Mouse (Mus musculus) cerebral cortex, adult 2 months (tissue): ENCODE measurements around the gene Polr3h.

ENCODE experiments used
- WGBS: fragments of 180-500 bp; shearing (Covaris S2); methylation state at CpG from one replicate; pipeline ENCODE4 v1.1.7; 2018; 5-methylcytosine and 5-hydroxymethylcytosine counted together

The Polr3h gene

DNA sequence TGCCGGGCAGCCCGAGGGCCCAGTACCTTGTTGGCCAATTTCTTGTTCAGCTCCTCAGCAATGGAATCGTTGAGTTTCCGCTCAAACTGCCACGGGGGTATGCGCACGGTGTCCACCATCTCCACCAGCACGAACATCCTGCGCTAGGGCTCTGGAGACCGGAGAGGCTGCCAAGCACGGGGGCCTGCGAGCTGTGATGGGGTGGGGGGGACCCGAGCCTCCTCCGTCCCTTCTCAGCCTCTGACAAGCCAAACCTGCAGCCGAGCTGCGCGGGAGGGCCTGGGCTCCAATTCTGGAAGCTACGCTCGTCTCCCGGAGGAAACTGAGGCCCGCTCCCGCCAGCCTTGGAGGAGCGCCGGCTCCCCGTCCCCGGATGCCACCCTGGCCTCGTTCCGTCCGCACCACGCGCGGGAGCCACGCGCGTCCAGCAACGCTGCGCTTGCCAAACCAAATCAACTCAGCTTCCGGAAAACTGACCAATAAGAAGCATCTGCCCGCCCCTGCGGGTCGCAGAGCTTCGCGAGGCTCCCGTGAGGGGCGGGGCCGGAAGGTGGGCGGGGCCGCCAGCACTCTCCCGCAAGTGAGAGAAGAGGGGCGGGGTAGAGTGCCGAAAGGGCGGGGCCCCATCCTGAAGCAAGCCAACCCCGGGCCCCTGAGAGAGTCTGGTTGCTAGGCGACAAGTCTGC, at the start of gene Polr3h:
Gene Polr3h (minus strand): TSS at position 481 of the 686 bp plus-strand sequence.
- under 1% methylated on average over 54 of the region's 54 CpGs for WGBS

GRCm38 (mm10) chr15:81975156-81975555, 49.1 kb upstream of the Polr3h start:
- 88% methylated on average over 8 of the region's 8 CpGs for WGBS

DNA sequence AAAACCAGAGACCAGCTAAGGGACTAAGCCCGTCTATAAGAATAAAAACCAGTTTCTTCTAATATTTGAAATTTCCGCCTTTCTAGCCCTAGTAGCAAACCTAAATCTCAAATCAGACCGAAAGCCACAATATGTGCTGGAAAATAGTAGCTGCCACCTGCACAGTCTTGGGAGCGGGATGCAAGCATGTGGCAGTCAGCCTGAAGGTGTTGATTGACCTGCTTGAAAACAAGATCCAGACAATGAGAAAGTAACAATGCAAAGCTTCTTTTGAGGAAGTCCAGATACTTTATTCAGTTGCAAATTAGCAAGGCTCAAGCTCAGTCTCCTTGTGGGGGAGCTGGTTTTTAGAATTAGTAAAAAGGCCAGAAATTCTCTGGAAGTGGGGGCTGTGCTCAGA, 44.5 kb upstream of the Polr3h start:
- 85% methylated on average over 4 of the region's 4 CpGs for WGBS

DNA sequence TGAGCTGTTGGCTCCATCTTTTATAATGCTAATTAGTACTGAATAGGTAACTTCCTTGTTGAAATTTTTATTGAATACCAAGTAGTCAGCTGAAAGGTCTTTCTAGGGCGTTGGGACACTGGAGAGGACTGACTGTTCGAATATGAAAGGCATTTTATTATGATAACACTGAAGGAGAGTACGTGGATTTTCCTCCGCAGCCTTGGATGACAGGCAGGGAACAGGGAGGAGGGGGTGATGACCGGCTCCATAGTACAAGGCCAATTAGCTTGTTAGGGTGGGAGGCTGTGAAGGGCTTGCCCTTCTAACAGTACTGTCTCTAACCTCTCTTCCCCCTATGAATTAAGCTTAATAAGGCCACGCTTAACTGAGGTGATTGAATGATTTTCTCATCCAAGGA, 43.6 kb upstream of the Polr3h start:
- 62% methylated on average over 6 of the region's 6 CpGs for WGBS

DNA sequence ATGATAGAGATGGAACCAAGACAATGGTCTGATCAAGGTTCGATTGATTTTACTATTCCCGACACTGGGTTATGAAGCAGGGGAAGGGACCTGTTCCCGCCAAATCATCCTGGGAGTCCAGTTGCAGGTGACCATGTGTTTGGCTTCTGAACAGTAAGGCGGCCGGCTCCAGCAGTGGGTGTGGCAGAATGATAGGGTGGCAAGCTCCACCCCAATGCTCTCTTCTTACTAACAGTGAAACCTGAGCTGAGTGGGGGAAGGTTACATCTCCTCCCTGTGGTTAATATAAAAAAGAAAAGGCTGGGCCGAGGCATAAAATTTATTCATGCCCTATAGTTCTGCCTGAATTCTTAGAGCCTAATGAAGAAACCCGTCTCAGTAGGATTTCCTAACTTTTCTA, 43.1 kb upstream of the Polr3h start:
- 77% methylated on average over 7 of the region's 7 CpGs for WGBS

- 14% methylated on average over 2 of the region's 2 CpGs for WGBS
These were observed 42.4 kb upstream of the Polr3h start for GRCm38 (mm10) chr15:81968447-81968846.

- 86% methylated on average over 5 of the region's 5 CpGs for WGBS
These were observed 41.8 kb upstream of the Polr3h start for GRCm38 (mm10) chr15:81967821-81968220.

GRCm38 (mm10) chr15:81966062-81966829, 40.2 kb upstream of the Polr3h start:
- WGBS, result 78% methylated on average over 14 of the region's 14 CpGs

GRCm38 (mm10) chr15:81964980-81965545, 39.0 kb upstream of the Polr3h start:
- 65% methylated on average over 4 of the region's 4 CpGs for WGBS

GRCm38 (mm10) chr15:81964262-81964661, 38.2 kb upstream of the Polr3h start:
- WGBS, result 71% methylated on average over 1 of the region's 1 CpGs

- 5% methylated on average over 8 of the region's 8 CpGs for WGBS
These were observed 35.0 kb upstream of the Polr3h start for GRCm38 (mm10) chr15:81961078-81961451.

DNA sequence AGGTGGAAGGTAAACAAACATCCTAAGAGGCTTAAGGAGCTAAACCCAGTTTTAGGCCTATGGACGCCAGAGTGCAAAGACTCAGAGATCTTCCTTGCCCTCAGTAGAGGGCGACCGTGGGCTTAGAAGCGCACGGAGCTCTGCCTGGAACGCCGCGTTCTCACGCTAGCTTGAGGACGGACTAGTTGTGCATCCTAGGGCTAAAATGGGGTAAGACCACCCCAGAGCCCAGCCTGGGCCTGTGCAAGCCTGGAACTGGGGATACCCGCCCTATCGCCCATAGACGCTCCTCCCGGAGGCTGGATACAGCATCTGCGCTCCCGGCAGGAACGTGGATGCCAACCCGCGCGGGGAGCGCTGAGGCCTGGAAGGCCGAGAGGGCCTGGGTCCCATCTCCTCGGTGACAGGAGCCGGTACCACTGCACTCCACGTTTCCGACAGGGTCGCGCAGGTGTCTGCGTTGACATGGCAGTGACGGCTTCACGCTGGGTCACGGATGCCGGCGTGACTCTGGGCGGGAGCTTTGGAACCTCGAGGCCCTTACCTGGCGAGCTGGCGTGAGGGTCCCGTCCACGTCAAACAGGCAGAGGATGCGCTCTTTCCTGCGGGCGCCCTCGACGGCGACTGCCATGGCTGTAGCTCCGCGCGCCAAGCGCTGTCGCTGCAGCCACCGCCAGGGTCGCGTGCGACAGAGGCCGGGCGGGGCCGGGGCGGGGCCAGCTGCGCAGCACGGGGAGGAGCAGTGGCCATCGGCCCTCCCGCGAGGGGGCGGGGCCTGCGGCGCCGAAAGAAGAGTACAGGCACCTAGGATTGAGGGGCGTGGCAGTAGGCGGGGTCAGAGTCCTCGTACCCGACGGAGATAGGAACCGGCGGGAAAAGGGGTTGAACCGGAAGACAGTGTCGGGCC, 34.4 kb upstream of the Polr3h start, which contains the start of gene Pmm1:
Gene Pmm1 (minus strand): TSS at position 760 of the 907 bp plus-strand sequence.
- WGBS, result under 1% methylated on average over 77 of the region's 77 CpGs

DNA sequence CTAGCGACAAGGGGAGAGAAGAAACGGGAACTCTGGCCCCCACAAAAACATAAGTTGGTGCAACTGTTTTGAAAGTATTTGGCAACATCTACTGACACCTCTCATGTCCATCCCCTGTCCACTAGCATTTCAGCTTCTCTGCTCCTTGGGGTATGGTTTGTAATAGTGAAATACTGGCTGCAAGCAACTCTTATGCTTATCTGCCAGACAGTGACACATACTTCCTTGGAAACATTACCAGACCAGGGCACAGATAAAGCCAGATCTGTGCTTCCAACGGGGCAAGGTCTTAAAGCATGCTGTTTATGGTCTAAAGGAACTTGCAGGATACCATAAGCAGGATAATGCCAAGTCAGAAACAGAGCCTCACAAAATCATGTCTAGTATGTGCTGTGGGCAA, 32.9 kb upstream of the Polr3h start:
- WGBS, result 55% methylated on average over 3 of the region's 3 CpGs

DNA sequence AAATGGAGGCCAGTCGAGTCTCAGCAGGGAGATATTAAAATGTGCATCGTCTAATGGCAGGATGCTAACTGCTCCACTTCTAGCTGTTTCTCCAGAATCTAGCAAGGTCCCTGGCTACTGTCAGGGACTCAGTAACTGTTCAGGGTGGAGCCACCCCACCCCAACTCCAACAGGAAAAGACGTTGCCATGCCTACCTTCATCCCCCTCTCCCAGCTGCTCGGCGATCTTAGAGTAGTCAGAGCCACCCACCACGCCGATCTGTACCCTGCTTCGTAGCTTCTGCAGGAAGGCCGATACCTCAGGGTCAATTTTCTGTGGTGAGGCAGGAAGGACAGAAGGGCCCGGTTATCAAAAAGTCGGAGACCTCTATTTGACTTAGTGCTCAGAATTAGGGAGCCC, 31.6 kb upstream of the Polr3h start:
- 48% methylated on average over 11 of the region's 11 CpGs for WGBS

DNA sequence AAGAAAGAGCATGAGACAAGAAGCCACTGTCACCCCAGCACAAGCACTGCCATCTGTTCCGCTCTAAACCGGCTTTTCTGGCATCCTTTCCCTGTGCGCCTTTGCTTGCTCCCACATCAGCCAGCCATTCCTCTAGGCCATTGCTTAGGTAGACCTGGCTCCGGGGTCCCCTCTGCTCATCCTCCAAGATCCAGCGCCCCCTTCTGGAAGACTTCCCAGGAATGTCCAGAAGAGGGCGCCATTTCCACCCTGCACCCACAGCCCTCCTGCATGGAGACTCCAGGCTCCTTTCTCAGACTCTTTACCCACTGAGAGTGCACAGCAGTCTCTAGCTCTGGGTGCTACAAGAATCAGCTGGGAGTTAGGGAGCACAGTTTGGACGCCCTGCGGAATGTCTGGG, 30.4 kb upstream of the Polr3h start:
- WGBS, result 25% methylated on average over 8 of the region's 8 CpGs

- 94% methylated on average over 15 of the region's 15 CpGs for WGBS
These were observed 29.4 kb upstream of the Polr3h start for GRCm38 (mm10) chr15:81955414-81955813.

DNA sequence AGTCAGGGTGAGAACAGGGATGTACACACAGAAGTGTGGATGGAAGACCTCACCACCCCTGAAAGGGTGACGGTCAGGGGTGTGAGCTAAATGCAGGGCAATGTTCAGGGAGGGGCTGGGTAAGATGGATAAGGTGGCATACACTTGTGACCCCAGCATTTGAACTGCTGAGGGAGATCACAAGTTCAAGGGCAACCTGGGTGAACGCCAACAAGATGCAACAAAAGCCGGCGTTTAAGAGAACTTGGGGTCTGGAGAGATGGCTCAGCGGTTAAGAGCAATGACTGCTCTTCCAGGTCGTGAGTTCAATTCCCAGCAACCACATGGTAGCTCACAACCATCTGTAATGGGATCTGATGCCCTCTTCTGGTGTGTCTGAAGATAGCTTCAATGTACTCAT, 28.7 kb upstream of the Polr3h start:
- WGBS, result 93% methylated on average over 6 of the region's 6 CpGs

- 71% methylated on average over 9 of the region's 9 CpGs for WGBS
These were observed 28.1 kb upstream of the Polr3h start for GRCm38 (mm10) chr15:81954151-81954583.

DNA sequence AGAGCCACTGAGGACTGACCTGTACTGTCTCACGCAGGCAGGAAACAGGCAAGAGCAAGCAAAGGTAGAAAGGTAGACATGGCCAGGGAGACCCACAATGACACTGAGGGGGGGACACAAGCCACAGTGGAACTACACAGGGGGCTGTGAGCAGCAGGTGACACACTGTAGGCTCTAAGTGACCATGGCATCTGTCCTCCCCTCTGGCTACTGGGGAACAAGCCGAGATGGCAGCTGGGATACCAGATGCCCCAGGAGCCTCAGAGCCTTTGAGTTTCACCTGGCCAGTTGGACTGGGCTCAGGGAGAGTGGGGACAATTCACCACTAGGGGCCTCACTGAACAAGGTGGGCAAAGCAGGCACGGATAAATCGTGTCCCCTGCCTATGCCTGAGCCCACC, 26.3 kb upstream of the Polr3h start:
- WGBS, result 71% methylated on average over 4 of the region's 4 CpGs

- WGBS, result 68% methylated on average over 9 of the region's 9 CpGs
These were observed 25.1 kb upstream of the Polr3h start for GRCm38 (mm10) chr15:81951159-81951558.

GRCm38 (mm10) chr15:81950716-81951115, 24.7 kb upstream of the Polr3h start:
- WGBS, result 88% methylated on average over 5 of the region's 5 CpGs
